Mouse (Mus musculus): ENCODE results near the gene Rabgap1l.
"Not testable (repeated sequence)": the region's sequence is repeated elsewhere in the genome, so short reads cannot be mapped to it uniquely, and the experiment has no call there.

Gene Rabgap1l

DNA sequence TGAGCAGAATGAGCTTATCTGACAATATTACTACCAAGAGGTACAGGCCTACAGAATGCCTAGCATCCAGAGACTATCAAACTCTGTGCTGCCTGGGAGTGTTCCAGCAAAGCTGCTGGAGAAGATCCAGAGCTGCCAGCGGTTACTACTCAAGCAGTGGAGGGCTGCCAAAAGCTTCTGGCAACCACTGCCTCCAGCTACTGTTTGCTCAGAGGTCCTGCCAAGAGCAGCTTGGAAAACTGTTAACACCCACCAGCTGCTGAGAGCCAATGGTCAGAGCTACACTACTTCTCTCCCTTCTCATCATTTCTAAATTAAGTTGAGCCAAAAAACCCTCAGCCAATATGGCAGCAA, 99.9 kb downstream of the Rabgap1l start:
- DNase-seq (ENCODE audit: low spot score), result peak; percentile 74

- DNase-seq (ENCODE audit: low spot score), result no peak
These were observed 100.6 kb downstream of the Rabgap1l start for GRCm38 (mm10) chr1:160692224-160693093.

DNA sequence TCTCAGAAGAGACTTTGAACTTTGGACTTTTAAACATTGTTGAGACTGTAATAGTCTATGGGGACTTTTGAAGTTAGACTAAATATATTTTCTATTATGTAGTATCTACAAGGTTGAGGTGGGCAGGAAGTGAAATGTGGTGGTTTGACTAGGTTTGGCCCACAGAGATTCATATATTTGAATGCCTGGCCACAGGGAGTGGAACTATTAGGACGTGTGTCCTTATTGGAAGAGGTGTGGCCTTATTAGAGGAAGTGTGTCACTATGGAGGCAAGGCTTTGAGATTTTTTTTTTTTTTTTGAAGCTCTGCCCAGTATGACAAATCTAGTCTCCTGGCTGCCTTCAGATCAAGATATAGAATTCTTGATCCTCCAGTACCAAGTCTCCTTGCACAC, 101.8 kb downstream of the Rabgap1l start:
- no peak for DNase-seq (ENCODE audit: low spot score)

DNA sequence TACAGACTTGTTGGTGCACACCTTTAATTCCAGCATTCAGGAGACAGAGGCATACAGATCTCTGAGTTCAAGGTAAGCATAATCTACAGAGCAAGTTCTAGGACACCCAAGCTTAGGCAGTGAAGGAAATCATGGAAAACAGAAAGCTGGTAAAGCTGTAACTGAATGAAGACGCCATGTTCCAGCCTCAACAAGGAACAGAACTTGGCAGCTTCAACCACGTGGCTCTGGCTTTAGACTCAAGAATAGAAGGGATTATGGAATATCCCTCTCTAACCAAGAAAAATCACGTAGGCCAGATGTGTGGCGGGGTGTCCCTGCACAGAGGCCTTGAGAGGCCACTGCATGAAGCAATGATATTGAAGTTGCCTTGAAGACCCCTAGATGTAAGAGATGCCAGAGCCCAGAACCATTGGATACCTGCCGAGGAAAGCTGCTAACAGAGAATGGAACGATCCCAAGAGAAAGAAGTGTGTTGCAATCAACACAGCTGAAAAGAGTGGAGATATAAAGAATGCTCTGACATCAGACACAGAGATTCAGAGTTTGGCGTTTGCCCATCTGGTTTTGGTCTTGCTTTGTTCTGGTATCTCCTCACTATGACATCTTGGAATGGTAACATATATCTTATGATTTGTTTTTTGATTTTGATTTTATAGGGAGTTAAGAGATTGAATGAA, 102.4 kb downstream of the Rabgap1l start:
- no peak for DNase-seq (ENCODE audit: low spot score)

- DNase-seq (ENCODE audit: low spot score), result no peak
These were observed 103.5 kb downstream of the Rabgap1l start for GRCm38 (mm10) chr1:160689511-160689910.

GRCm38 (mm10) chr1:160684251-160684650, 108.8 kb downstream of the Rabgap1l start:
- DNase-seq (ENCODE audit: low spot score), result no peak

DNA sequence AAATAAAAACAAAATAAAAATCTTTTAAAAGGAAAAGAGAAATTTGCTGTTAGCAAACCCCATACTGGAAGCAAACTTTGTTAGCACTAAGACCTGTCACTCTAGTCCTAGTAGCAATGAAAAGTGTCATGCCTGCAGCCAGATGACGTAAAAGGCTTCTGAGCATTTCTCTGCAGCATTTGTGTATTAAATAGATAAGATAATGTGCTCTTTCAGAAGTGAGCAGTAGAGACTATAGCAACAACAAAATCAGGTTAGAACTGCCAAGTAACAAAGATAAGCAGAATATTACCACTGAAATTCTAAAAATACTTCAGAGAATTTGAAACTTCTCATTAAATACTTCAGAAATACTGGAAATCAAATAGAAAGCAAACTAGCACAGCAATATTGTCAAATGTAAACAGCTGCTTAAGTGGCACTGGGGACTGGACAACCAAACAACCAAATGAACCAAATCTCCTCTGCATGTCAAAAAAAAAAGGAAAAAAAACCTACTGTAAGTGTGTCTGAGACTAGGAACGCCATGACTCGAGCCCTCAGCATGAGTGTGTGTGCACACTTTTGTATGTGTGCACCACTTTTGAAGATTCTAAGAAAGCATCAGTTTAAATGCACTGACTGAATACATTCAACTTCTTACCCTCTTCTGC, 111.5 kb downstream of the Rabgap1l start:
- DNase-seq (ENCODE audit: low spot score), result no peak

- DNase-seq (ENCODE audit: low spot score), result no peak
These were observed 118.2 kb downstream of the Rabgap1l start for GRCm38 (mm10) chr1:160674763-160675162.

DNA sequence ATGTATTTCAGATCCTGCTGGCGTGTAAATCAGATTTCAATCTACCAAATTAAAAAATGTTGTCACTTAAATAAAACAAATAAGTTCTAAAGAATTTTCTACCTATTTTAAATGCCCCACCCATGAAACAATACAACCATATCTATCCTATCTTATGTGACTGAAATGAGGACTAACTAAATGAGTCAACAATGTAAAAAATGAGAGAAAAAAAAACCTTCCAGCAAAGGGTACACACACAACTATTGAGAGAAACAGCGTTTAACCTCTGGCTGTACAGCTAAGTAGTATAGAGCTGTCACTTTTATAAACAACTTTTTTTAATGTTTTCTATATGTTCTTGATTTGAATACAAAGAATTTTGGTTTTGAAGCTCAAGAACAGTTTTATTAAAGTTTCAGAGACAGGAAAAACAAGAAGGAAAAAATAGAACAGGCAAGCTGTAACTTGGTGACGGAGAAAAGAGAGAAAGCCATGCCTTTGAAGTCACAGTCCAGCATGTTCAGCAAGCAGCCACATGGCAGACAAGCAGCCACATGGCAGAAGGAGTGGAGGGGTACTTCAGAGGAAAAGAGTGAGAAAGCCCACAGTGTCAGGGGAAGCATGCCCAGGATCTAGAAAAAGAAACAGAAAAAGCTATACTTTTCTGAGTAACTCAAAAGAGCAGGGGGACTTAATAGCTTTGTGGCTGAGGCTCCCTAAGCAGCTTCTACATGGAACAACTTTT, 120.8 kb downstream of the Rabgap1l start:
- no peak for DNase-seq (ENCODE audit: low spot score)

GRCm38 (mm10) chr1:160655806-160656470, 137.1 kb downstream of the Rabgap1l start:
- no peak for DNase-seq (ENCODE audit: low spot score)

GRCm38 (mm10) chr1:160651691-160652090, 141.3 kb downstream of the Rabgap1l start:
- no peak for DNase-seq (ENCODE audit: low spot score)

- no peak for DNase-seq (ENCODE audit: low spot score)
These were observed 147.6 kb downstream of the Rabgap1l start for GRCm38 (mm10) chr1:160645416-160645815.

GRCm38 (mm10) chr1:160628213-160628932, 164.6 kb downstream of the Rabgap1l start:
- DNase-seq (ENCODE audit: low spot score), result no peak

DNA sequence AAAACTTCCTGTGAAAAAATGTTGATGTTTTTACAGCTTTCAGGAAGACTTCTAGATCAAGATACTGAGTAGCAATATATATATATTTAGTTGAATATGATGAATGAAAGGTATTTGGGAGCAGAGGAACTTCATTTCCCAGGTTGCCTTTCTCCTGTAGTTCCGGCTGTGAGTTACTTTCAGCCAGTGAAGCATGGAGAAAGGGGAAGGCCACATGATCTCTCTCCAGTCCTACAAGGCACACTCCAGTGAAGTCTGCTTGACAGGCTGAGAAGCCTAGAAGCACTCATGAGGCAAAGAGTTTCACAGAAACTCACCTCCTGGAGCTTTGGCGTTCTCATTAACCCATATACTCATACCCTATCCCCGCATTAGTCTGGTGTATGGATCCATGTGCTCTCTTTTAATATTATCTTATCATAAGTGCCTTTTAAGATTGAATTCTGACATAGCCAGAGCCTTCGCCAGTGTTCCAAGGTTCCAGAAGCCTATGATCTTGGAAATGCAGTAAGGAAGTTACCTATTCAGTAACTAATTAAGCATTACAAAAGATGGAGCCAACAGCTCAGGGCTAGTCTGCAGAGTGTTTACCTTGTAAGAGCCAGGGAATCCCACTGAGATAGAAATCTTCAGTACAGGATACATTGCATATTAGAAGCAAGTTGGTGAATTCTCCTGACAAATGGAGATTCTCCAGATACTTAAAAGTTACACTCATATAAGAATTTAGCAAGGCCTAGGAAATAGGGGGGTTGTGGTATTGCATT, 168.5 kb downstream of the Rabgap1l start:
- not testable (repeated sequence) for DNase-seq (ENCODE audit: low spot score)

GRCm38 (mm10) chr1:160618201-160618600, 174.8 kb downstream of the Rabgap1l start:
- no peak for DNase-seq (ENCODE audit: low spot score)

GRCm38 (mm10) chr1:160606425-160606824, 186.6 kb downstream of the Rabgap1l start:
- DNase-seq (ENCODE audit: low spot score), result no peak

- DNase-seq (ENCODE audit: low spot score), result not testable (repeated sequence)
These were observed 189.7 kb downstream of the Rabgap1l start for GRCm38 (mm10) chr1:160603312-160603711.

- DNase-seq (ENCODE audit: low spot score), result no peak
These were observed 195.6 kb downstream of the Rabgap1l start for GRCm38 (mm10) chr1:160597369-160597768.

DNA sequence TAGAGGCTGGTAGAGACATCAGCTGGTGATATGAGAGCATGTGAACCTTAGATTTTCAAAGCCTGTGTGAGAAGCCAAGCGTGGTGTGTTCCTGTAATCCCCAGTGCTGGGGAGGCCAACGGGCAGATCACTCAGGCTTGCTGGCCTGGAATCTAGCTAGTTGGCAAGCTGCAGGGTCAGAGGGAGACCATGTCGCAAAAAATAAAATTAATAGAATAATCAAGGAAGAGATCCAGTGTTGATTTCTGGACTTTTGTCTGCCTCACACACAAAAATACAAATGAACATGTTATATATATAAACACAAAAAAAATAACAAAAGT, 196.1 kb downstream of the Rabgap1l start:
- no peak for DNase-seq (ENCODE audit: low spot score)

- DNase-seq (ENCODE audit: low spot score), result no peak
These were observed 196.6 kb downstream of the Rabgap1l start for GRCm38 (mm10) chr1:160596252-160596947.
